Mouse (Mus musculus) liver, embryonic 16.5 days (tissue): ENCODE data around the gene Grin1. TPM values are rescaled to one million over a fixed set of nuclear protein-coding genes. Genes with fewer than 3 reads are reported as not detected.

ENCODE experiments used
- ATAC-seq: fragments of 200-750 bp; cut with Nextera tagmentation; 2 replicates; pipeline ENCODE4 v1.8.0; 2017; ENCODE audit warnings: low read depth, mild to moderate bottlenecking, moderate number of reproducible peaks, moderate library complexity
- H3K27ac ChIP-seq: fragments of 300-500 bp; sonication (generic); 2 replicates; pipeline ENCODE4 v1.5.1; 2014; ENCODE audit warnings: mild to moderate bottlenecking, low read length
- H3K27me3 ChIP-seq: fragments of 300-500 bp; sonication (generic); 2 replicates; pipeline ENCODE4 v1.6.1; 2014; ENCODE audit warnings: low read depth, low read length, mixed read lengths; ENCODE audit not compliant: control insufficient read depth, insufficient read depth
- H3K36me3 ChIP-seq: fragments of 300-500 bp; sonication (generic); 2 replicates; pipeline ENCODE4 v1.6.1; 2014; ENCODE audit warnings: mild to moderate bottlenecking; ENCODE audit not compliant: control insufficient read depth, insufficient read depth
- H3K4me1 ChIP-seq: fragments of 300-500 bp; sonication (generic); 2 replicates; pipeline ENCODE4 v1.6.1; 2014; ENCODE audit warnings: low read depth, low read length, mixed read lengths; ENCODE audit not compliant: control insufficient read depth
- H3K4me2 ChIP-seq: fragments of 300-500 bp; sonication (generic); 2 replicates; pipeline ENCODE4 v1.6.1; 2014; ENCODE audit warnings: low read depth, low read length, mixed read lengths
- H3K4me3 ChIP-seq: fragments of 300-500 bp; sonication (generic); 2 replicates; pipeline ENCODE4 v1.5.1; 2014; ENCODE audit warnings: low read depth, mild to moderate bottlenecking, low read length
- H3K9ac ChIP-seq: fragments of 300-500 bp; sonication (generic); 2 replicates; pipeline ENCODE4 v1.6.1; 2014; ENCODE audit warnings: low read depth, low read length
- H3K9me3 ChIP-seq: fragments of 300-500 bp; sonication (generic); replicated peaks from 2 replicates; pipeline ENCODE4 v1.6.1; 2016; ENCODE audit warnings: low read length; ENCODE audit not compliant: control insufficient read depth
- WGBS: fragments of 180-500 bp; shearing (Covaris S2); extraction: QIAGEN DNeasy Blood & Tissue Kit; methylation state at CpG from one replicate; pipeline ENCODE4 v1.1.7; 2014; ENCODE audit not compliant: insufficient replicate concordance; 5-methylcytosine and 5-hydroxymethylcytosine counted together
- polyA plus RNA-seq: library from polyadenylated mRNA; unstranded; fragments of >200 nt; fragmentation: Nextera tagmentation; extraction: Ambion mirVana; gene quantifications from 2 replicates; pipeline ENCODE4 v1.2.1, GENCODE M21; 2015

Grin1 gene
- polyA plus RNA-seq, 1 experiment from 2014 or later, result 0.02 TPM

DNA sequence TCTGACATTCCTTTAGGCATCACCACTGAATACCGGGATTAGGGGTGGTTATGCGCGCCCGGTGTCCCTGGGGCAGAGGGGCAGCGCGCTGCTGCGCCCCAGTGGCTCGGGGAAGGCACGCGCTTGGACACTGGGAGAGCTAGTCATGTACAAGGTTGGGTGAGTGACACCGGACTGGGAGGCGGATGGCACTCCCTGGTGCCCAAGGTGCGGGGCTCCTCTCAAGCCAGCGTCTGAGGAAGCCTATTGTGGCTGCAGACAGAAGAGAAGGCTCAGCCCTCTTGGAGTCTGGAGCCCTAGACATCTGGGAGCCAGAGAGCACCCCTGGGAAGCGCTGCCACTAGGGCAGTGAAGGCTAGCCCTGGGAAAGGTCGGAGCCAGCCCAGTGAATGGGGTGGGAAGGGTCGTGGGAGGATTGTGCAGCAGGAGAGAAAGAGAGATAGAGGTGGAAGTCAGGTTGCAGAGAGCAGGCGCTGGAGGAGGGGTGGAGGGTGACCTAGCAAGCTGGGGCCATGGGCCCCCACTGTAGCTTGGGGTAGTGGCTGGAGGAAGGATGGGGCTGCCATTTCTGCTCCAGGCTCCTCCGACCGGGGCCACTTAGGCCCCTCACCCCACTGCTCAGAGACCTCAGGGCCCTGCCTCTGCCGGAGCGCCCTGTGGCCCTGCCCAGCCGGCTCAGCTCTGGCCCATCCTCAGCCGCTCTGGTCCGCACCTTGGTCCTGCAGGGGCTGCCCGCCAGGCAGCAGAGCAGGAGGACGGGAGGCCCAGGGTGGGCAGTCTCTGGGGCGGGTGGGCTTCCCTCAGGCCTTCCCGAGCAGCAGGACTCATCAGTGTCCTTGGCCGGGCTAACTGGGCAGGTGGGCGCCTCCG, 27.6 kb downstream of the Grin1 start:
- Histone ChIP-seq H3K36me3 (no peaks in the 10 kb centered on the region), H3K4me1 (peaks cover 3% of the 10 kb centered on the region), H3K27me3 (peaks cover 57% of the 10 kb centered on the region), H3K9me3 (no peaks in the 10 kb centered on the region), H3K27ac (no peak overlapping the region), H3K9ac (no peak overlapping the region), H3K4me3 (no peak overlapping the region; the same call in 1 of the 2 replicates), H3K4me2 (0 out of 2 replicates have a peak overlapping the region, but pooled peaks have one; percentile 50)
- no peak for ATAC-seq
- 10% methylated on average over 32 of the region's 32 CpGs for WGBS

DNA sequence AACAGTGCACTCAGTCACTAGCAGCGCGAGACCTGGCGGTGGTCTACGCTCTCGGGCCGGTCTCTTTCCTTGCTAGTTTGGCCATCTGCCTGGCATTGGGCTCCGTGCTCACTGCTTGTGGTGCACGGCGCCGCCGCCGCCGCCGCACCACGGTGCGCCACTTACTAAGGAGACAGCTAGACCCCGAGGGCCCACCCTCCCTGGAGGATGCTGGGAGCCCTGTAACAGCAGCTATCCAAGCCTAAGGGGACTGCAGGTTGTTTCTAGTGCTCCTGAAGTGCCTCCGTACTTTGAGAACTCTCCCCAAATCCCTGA, 28.2 kb downstream of the Grin1 start:
- no peaks in the 10 kb centered on the region for H3K9me3 ChIP-seq
- no peak overlapping the region for H3K27ac ChIP-seq
- no peak overlapping the region for H3K9ac ChIP-seq
- ATAC-seq, result no peak
- H3K36me3 ChIP-seq, result no peaks in the 10 kb centered on the region
- H3K4me3 ChIP-seq, result no peak overlapping the region
- WGBS, result 4% methylated on average over 18 of the region's 18 CpGs
- H3K4me1 ChIP-seq, result peaks cover 8% of the 10 kb centered on the region
- no peak overlapping the region for H3K4me2 ChIP-seq
- peaks cover 57% of the 10 kb centered on the region for H3K27me3 ChIP-seq

DNA sequence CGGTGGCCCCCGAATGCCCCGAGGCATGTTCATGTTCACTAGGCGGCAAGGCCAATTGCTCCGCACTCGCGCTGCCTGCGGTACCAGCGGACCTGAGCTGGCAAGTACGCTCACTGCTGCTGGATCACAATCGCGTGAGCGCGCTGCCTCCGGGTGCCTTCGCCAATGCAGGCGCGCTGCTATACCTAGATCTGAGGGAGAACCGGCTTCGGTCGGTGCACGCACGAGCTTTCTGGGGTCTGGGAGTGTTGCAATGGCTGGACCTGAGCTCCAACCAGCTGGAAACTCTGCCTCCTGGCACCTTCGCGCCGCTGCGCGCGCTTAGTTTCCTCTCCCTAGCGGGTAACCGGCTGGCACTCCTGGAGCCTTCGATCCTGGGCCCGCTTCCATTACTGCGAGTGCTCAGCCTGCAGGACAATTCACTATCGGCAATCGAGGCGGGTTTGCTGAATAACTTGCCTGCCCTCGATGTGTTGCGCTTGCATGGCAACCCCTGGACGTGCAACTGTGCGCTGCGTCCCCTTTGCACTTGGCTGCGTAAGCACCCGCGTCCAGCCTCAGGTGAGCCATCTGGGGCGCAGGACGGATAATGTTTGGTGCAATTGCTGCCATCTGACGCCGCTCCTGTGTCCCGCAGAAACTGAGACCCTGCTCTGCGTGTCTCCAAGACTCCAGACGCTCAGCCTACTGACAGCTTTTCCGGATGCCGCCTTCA, 28.7 kb downstream of the Grin1 start:
- Histone ChIP-seq H3K4me3 (no peak overlapping the region), H3K27ac (no peak overlapping the region), H3K9me3 (no peaks in the 10 kb centered on the region), H3K4me2 (no peak overlapping the region), H3K36me3 (peaks cover under 1% of the 10 kb centered on the region; the same call in 1 of the 2 replicates), H3K9ac (no peak overlapping the region), H3K4me1 (peaks cover 8% of the 10 kb centered on the region), H3K27me3 (peaks cover 57% of the 10 kb centered on the region)
- 4% methylated on average over 54 of the region's 54 CpGs for WGBS
- no peak for ATAC-seq

DNA sequence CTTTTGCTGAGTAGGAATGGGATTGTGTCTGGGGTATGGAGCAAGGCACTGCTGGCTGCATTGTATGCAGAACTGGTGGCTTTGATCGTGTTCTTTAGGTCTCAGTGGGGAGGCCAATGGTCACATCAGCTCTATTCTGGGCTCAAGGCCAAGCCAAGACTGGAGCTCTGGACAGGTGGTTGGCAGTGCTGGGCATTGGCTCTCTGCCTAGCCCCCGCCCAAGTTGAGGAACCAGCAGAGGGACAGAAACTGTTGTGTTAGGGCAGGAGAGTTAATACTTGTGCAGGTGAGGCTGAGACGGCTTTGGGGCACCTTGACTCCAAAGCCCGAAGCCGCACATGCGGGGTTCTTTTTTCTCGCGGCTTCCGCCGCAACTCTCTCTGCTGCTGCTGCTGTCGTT, 29.3 kb downstream of the Grin1 start, which contains the start of gene Lrrc26:
TSS of gene Lrrc26 (plus strand) at position 265 of the 400 bp plus-strand sequence.
- no peaks in the 10 kb centered on the region for H3K9me3 ChIP-seq
- H3K36me3 ChIP-seq, result peaks cover 6% of the 10 kb centered on the region
- 10% methylated on average over 11 of the region's 11 CpGs for WGBS
- H3K27me3 ChIP-seq, result peaks cover 57% of the 10 kb centered on the region
- H3K9ac ChIP-seq, result no peak within 1 kb of the TSS
- H3K27ac ChIP-seq, result no peak within 1 kb of the TSS
- no peak within 1 kb of the TSS for H3K4me3 ChIP-seq
- peaks cover 8% of the 10 kb centered on the region for H3K4me1 ChIP-seq
- no peak for ATAC-seq
- no peak within 1 kb of the TSS for H3K4me2 ChIP-seq

- Histone ChIP-seq H3K4me1 (peaks cover 8% of the 10 kb centered on the region), H3K4me3 (no peak overlapping the region), H3K9ac (no peak overlapping the region), H3K36me3 (peaks cover 10% of the 10 kb centered on the region), H3K27me3 (peaks cover 57% of the 10 kb centered on the region), H3K4me2 (no peak overlapping the region), H3K9me3 (no peaks in the 10 kb centered on the region), H3K27ac (no peak overlapping the region)
- 69% methylated on average over 7 of the region's 7 CpGs for WGBS
- ATAC-seq, result no peak
These were observed 30.1 kb downstream of the Grin1 start for GRCm38 (mm10) chr2:25288734-25289345.

DNA sequence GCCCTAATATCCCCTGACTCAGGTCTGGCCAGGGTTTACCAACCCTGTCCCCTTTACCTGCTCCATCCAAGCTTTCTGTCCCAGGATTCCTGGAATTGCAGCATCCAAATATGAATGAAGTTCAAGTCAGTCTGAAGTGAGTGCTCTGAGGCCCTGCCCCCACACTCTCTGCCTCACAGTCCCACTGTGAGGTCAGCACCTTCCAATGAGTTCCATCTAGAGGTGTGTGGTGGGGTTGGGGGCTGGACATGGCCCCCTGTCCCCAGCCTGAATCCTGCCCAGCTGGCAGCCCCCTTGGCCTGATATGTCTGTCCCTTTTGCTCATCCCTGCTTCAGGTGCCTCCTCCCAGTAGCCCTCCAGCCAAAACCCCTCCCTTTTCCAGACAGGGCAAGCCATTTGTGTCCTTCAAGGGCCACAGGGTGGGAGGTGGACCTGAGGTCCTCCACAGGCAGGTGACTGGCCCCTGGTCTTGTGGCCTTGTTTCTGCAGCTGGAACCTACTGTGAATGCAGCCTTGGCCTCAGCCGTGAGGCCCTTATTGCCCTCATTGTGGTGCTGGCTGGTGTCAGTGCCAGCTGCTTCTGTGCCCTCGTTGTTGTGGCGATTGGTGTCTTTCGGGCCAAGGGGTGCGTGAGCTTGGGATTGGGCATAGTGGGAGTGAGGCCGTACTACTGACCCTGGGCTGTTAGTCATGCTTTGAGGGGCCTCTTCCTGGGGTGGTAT, 30.9 kb downstream of the Grin1 start, which contains the start of gene Tmem210:
TSS of gene Tmem210 (plus strand) at position 219 of the 723 bp plus-strand sequence.
- Histone ChIP-seq H3K27ac (no peak within 1 kb of the TSS), H3K4me3 (no peak within 1 kb of the TSS), H3K36me3 (peaks cover 11% of the 10 kb centered on the region), H3K9ac (no peak within 1 kb of the TSS), H3K4me2 (no peak within 1 kb of the TSS), H3K4me1 (peaks cover 8% of the 10 kb centered on the region), H3K9me3 (no peaks in the 10 kb centered on the region), H3K27me3 (peaks cover 50% of the 10 kb centered on the region)
- WGBS, result 76% methylated on average over 6 of the region's 6 CpGs
- ATAC-seq, result no peak

DNA sequence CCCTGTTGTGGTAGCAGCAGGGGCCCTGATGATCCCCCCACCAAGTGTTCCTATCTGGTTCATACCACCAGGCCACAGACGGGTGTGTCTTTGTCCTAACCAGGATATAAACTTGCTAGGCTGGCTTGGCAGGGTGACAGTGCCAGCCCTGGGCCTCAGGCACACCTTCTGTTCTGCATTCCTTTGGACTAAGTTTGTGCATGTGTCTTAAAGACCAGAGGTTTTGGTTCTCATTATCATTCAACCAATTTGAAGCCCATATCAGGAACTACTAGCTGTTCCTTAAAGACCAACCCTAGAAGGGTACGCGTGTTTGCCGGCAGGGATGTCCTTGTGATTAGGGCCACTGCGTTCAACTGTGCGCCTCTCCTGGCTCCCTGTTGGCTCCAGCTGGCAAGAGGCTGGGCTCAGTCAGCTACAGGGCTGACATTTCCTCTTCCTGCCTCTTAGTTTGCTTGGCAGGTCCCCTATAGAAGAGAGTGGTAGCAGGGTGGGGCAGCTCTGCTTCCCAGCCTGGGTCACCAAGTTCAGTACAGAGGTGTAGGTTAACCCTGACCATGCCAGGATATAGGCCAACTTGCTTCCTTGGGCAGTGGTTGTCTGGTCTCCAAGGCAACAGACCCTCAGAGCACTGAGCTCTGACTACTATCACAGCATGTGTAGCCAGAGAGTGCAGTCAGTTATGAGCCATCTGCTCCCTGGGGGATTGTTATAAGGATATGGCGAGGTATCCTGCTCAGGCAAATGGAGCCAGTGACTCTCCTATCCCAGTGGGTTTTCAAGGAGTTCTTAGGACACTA, 31.9 kb downstream of the Grin1 start:
- Histone ChIP-seq H3K27ac (no peak overlapping the region), H3K36me3 (peaks cover 13% of the 10 kb centered on the region), H3K4me3 (no peak overlapping the region), H3K27me3 (peaks cover 40% of the 10 kb centered on the region), H3K4me1 (peaks cover 7% of the 10 kb centered on the region), H3K9ac (no peak overlapping the region), H3K4me2 (no peak overlapping the region), H3K9me3 (no peaks in the 10 kb centered on the region)
- peak; percentile 53 for ATAC-seq
- 23% methylated on average over 7 of the region's 7 CpGs for WGBS

- H3K36me3 ChIP-seq, result peaks cover 13% of the 10 kb centered on the region
- no peak overlapping the region for H3K9ac ChIP-seq
These were observed 32.7 kb downstream of the Grin1 start for GRCm38 (mm10) chr2:25286314-25286713.

More at GRCm38 (mm10) chr2:25286314-25286713, 32.7 kb downstream of the Grin1 start:
- Histone ChIP-seq H3K27me3 (peaks cover 33% of the 10 kb centered on the region), H3K9me3 (no peaks in the 10 kb centered on the region), H3K27ac (no peak overlapping the region), H3K4me3 (no peak overlapping the region), H3K4me1 (peaks cover 6% of the 10 kb centered on the region; the same call in 1 of the 2 replicates), H3K4me2 (no peak overlapping the region)
- WGBS, result 21% methylated on average over 1 of the region's 1 CpGs
- ATAC-seq, result peak; percentile 43; the same call in 1 of the 2 replicates
